Mouse (Mus musculus) kidney, adult 2 months (tissue): ENCODE measurements around the gene Ehd4.

Experiments used
- CTCF ChIP-seq: fragments of 200-500 bp; conservative IDR thresholded peaks from 2 replicates; pipeline ENCODE4 v1.5.1; 2011; ENCODE audit warnings: low read depth, mild to moderate bottlenecking, control low read depth, low read length, moderate library complexity, mixed read lengths; ENCODE audit not compliant: insufficient read depth, insufficient read length
- POLR2A ChIP-seq: fragments of 200-500 bp; IDR thresholded peaks from one replicate; pipeline ENCODE4 v1.6.1; 2011; ENCODE audit warnings: low read depth, low read length, control low read depth

GRCm38 (mm10) chr2:120096191-120096590 is 58.2 kb downstream of the Ehd4 start:
- TF ChIP-seq CTCF (no peak), POLR2A (no peak)
